Mouse (Mus musculus): ENCODE data around the gene Incenp. TPM values are rescaled to one million over a fixed set of nuclear protein-coding genes. Genes with fewer than 3 reads are reported as not detected.
"Not testable (repeated sequence)": the region's sequence is repeated elsewhere in the genome, so short reads cannot be mapped to it uniquely, and the experiment has no call there.

Incenp gene
- polyA plus RNA-seq, 1 experiment: 16.3 TPM

DNA sequence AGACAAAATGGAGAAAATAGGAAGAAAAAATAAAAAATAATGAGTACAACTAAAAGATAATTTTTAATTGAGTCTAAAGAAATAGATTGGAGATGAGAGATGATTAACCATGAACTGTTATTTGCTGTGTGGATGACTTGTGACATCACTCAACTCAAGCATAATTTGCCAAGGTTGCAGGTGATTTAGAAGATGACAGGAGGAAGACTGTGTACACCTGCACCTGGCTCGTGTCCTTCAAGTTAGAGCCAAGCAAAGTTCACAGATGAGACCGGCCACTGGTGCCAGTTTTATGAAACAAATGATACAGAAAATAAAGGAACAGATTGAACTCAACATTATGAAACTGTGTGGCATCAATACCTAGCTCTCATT lies 62.0 kb downstream of the Incenp start:
- H3K27ac ChIP-seq (ENCODE audit: insufficient read depth, low read length): no peak overlapping the region
- no peaks in the 10 kb centered on the region for H3K27me3 ChIP-seq (ENCODE audit: control insufficient read depth, insufficient read depth, low read length)
- no peaks in the 10 kb centered on the region for H3K4me1 ChIP-seq (ENCODE audit: control insufficient read depth, insufficient read depth, low read length)
- no peak overlapping the region for H3K4me3 ChIP-seq (replicated peaks; ENCODE audit: insufficient read depth, low read depth, low read length)
- no peak for TF ChIP-seq POLR2A (IDR thresholded peaks at IDR 0.05; ENCODE audit: borderline replicate concordance, insufficient read depth, low read length)
- no peak for TF ChIP-seq CTCF (IDR thresholded peaks at IDR 0.05; ENCODE audit: borderline replicate concordance, insufficient read depth, low read depth, low read length)
- DNase-seq: no peak
- 45% methylated on average over 2 of the region's 2 CpGs for WGBS

DNA sequence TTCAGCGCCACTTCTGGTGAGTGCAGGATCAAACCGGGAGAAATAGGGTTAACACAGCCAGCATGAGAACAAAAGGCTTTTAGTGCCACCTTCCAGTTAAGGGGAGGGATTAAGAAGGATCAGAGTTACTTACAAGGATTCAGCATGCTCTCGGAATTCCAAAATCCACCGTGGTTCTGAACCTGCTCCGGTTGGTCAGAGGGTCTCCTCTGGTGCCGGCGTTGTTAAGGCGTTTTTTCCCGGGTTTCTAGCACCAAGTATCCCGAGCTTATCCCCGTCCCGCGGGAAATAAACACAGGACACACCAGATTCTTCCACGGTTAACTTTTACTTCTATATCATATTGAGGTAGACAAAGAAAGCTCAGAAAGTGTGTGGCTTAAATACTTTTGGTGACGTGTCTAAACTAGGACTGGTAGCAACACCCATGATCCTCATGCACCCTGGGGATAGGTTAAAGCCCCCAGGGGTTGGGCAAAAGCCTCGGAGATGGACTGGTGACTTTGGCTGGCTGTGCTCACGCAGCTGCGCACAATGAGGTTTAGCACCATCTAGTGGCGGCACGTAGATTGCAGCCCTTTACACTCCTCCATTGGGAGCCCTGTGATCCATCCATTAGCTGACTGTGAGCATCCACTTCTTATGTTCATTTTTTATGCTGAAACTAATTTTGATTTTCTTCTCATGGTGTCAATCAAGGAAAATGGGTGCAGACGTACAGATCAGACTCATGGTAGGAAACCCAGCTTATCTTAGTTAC lies 62.6 kb downstream of the Incenp start:
- not testable (repeated sequence) for H3K27ac ChIP-seq (ENCODE audit: insufficient read depth, low read length); H3K27me3 ChIP-seq (ENCODE audit: control insufficient read depth, insufficient read depth, low read length); H3K4me1 ChIP-seq (ENCODE audit: control insufficient read depth, insufficient read depth, low read length)
- 17% methylated on average over 18 of the region's 21 CpGs for WGBS
- peak; percentile 14; the same call in 1 of the 2 replicates for TF ChIP-seq CTCF (IDR thresholded peaks at IDR 0.05; ENCODE audit: borderline replicate concordance, insufficient read depth, low read depth, low read length)
- DNase-seq: peak; percentile 27 to 57
- peak overlapping the region; percentile 30 for H3K4me3 ChIP-seq (replicated peaks; ENCODE audit: insufficient read depth, low read depth, low read length)

Other genes with a start within 250 kb of the Incenp start
- gene Scgb2a2, start 52.0 kb downstream of the Incenp start, polyA plus RNA-seq (2012; rRNA removed): not detected in 2 replicates
- gene Fth1, start 81.0 kb upstream of the Incenp start, polyA plus RNA-seq (2012; rRNA removed): 4,588 and 5,845 TPM in 2 replicates
- 0.77 and 1.1 TPM in 2 replicates for gene Best1, start 102.1 kb upstream of the Incenp start, polyA plus RNA-seq (2012; rRNA removed)
- gene Rab3il1, start 102.1 kb upstream of the Incenp start, polyA plus RNA-seq (2012; rRNA removed): 9.5 and 9.7 TPM in 2 replicates
- gene Fads3, start 142.0 kb upstream of the Incenp start, polyA plus RNA-seq (2012; rRNA removed): 30.9 and 35.5 TPM in 2 replicates
- gene Fads2, start 202.2 kb upstream of the Incenp start, polyA plus RNA-seq (2012; rRNA removed): 104 and 115 TPM in 2 replicates